Mouse (Mus musculus): Measurements from ENCODE around the gene Alpk1. TPM values are rescaled to one million over a fixed set of nuclear protein-coding genes. Genes with fewer than 3 reads are reported as not detected.

Alpk1 gene
- polyA plus RNA-seq, 1 experiment, result 1.8 TPM

DNA sequence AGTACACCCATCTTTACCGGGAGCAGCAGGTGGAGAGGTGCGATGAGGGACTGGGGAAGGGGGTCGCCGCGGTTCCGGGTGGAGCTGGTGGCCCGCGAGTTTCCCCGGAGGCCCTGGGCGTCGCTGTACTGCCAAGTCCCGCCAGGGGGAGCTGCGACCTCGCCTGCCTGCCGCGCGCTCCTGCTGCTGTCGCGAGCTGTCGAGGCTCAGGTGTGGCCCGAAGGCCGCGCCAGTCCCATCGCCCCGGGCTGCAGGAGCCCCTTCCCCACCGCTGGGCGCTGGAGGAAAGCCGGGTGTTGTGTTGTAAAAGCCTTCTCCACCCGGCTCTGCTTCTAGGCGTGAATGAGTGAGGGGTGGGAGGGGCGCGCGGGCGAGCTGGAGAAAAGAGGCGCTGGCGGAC, 155.0 kb downstream of the Alpk1 start:
- H3K4me1 ChIP-seq (replicated peaks; ENCODE audit: control insufficient read depth, insufficient read depth, low read length), result no peaks in the 10 kb centered on the region
- TF ChIP-seq POLR2A (IDR thresholded peaks at IDR 0.05; ENCODE audit: control insufficient read depth, extremely low read depth, insufficient read depth, low read length, poor library complexity) (no peak), CTCF (IDR thresholded peaks at IDR 0.05; ENCODE audit: borderline replicate concordance, control insufficient read depth, extremely low read depth, insufficient read depth, low read length, poor library complexity) (peak; percentile 95)
- no peak overlapping the region for H3K4me3 ChIP-seq (ENCODE audit: control insufficient read depth, insufficient read depth, low read length)
- H3K27me3 ChIP-seq (ENCODE audit: control insufficient read depth, insufficient read depth, low read length), result peaks cover 21% of the 10 kb centered on the region
- no peaks in the 10 kb centered on the region for H3K36me3 ChIP-seq (ENCODE audit: control insufficient read depth, insufficient read depth, low read length)
- no peak overlapping the region for H3K27ac ChIP-seq (ENCODE audit: control insufficient read depth, insufficient read depth, low read length)
- peak; percentile 83 for DNase-seq
- WGBS, result 3% methylated on average over 36 of the region's 36 CpGs

Other genes starting within 250 kb of the Alpk1 start
- 2.8 and 3.5 TPM in 2 replicates for gene Larp7, start 227.2 kb downstream of the Alpk1 start, polyA plus RNA-seq (2012; rRNA removed)
- gene Zgrf1, start 227.0 kb downstream of the Alpk1 start, polyA plus RNA-seq (2012; rRNA removed), result 2.6 and 4.2 TPM in 2 replicates
- 0.09 and 0.20 TPM in 2 replicates for gene Neurog2, start 147.4 kb downstream of the Alpk1 start, polyA plus RNA-seq (2012; rRNA removed)
- 2.5 and 3.1 TPM in 2 replicates for gene Tifa, start 9.3 kb upstream of the Alpk1 start, polyA plus RNA-seq (2012; rRNA removed)
- gene Ap1ar, start 57.0 kb upstream of the Alpk1 start, polyA plus RNA-seq (2012; rRNA removed), result 25.2 and 30.5 TPM in 2 replicates
- gene Fam241a, start 115.8 kb upstream of the Alpk1 start, polyA plus RNA-seq (2012; rRNA removed), result 4.8 and 5.7 TPM in 2 replicates